Mouse (Mus musculus) thymus, postnatal 0 days (tissue): ENCODE measurements at regions not wholly inside any gene's neighbourhood (a gene's known extent, or its start where the extent isn't known, plus 50 kb on each side); places are given as distances from the start of the nearest gene placed in this dataset.

Experiments
- DNase-seq: peaks from one replicate; pipeline ENCODE4 v3.0.0-alpha.2; 2015; ENCODE audit warnings: low spot score

GRCm38 (mm10) chr5:118424764-118425568 is 135.5 kb upstream of the Med13l start:
- DNase-seq = no peak

- peak; percentile 28 for DNase-seq
Measured at GRCm38 (mm10) chr5:118426673-118427072, 133.8 kb upstream of the Med13l start.

- no peak for DNase-seq
Measured at GRCm38 (mm10) chr5:118428323-118429095, 132.0 kb upstream of the Med13l start.

- DNase-seq = no peak
Measured at GRCm38 (mm10) chr5:118433599-118433998, 126.9 kb upstream of the Med13l start.

- DNase-seq = no peak
Measured at GRCm38 (mm10) chr5:118434718-118435555, 125.5 kb upstream of the Med13l start.

GRCm38 (mm10) chr5:118435556-118435950 is 124.9 kb upstream of the Med13l start:
- no peak for DNase-seq

- DNase-seq = no peak
Measured at GRCm38 (mm10) chr5:118436035-118436434, 124.4 kb upstream of the Med13l start.

GRCm38 (mm10) chr5:118436474-118437306 is 123.8 kb upstream of the Med13l start:
- DNase-seq = no peak

GRCm38 (mm10) chr5:118437307-118437610 is 123.2 kb upstream of the Med13l start:
- no peak for DNase-seq

GRCm38 (mm10) chr5:118438016-118438415 is 122.5 kb upstream of the Med13l start:
- no peak for DNase-seq

GRCm38 (mm10) chr5:118444538-118445251 is 115.8 kb upstream of the Med13l start:
- no peak for DNase-seq

GRCm38 (mm10) chr5:118445252-118445987 is 115.1 kb upstream of the Med13l start:
- no peak for DNase-seq

GRCm38 (mm10) chr5:118445988-118446280 is 114.5 kb upstream of the Med13l start:
- DNase-seq = no peak

GRCm38 (mm10) chr5:118446878-118447277 is 113.6 kb upstream of the Med13l start:
- DNase-seq = no peak

- no peak for DNase-seq
Measured at GRCm38 (mm10) chr5:118447366-118447765, 113.1 kb upstream of the Med13l start.

GRCm38 (mm10) chr5:118448884-118449515 is 111.5 kb upstream of the Med13l start:
- no peak for DNase-seq

GRCm38 (mm10) chr5:118449893-118450292 is 110.6 kb upstream of the Med13l start:
- DNase-seq = no peak

GRCm38 (mm10) chr5:118452052-118452451 is 108.4 kb upstream of the Med13l start:
- no peak for DNase-seq

GRCm38 (mm10) chr5:118454096-118454495 is 106.4 kb upstream of the Med13l start:
- no peak for DNase-seq
